Mouse (Mus musculus) kidney, embryonic 14.5 days (tissue): Measurements from ENCODE around the gene Fam160a1. TPM values are rescaled to one million over a fixed set of nuclear protein-coding genes. Genes with fewer than 3 reads are reported as not detected.

Experiments
- ATAC-seq: fragments of 200-750 bp; cut with Nextera tagmentation; 2 replicates; pipeline ENCODE4 v1.8.0; 2017; ENCODE audit warnings: moderate number of reproducible peaks, mild to moderate bottlenecking, moderate TSS enrichment, moderate library complexity; ENCODE audit not compliant: low FRiP score, low TSS enrichment
- H3K27ac ChIP-seq: fragments of 300-500 bp; sonication (generic); 2 replicates; pipeline ENCODE4 v1.5.1; 2014; ENCODE audit warnings: low read depth, mild to moderate bottlenecking, low read length, moderate library complexity, mixed read lengths
- H3K27me3 ChIP-seq: fragments of 300-500 bp; sonication (generic); 2 replicates; pipeline ENCODE4 v1.6.1; 2014; ENCODE audit warnings: mild to moderate bottlenecking, low read length; ENCODE audit not compliant: control insufficient read depth, insufficient read depth
- H3K36me3 ChIP-seq: fragments of 300-500 bp; sonication (generic); 2 replicates; pipeline ENCODE4 v1.6.1; 2014; ENCODE audit warnings: low read length, mixed read lengths; ENCODE audit not compliant: control insufficient read depth, insufficient read depth
- H3K4me1 ChIP-seq: fragments of 300-500 bp; sonication (generic); 2 replicates; pipeline ENCODE4 v1.6.1; 2014; ENCODE audit warnings: low read length, mixed read lengths; ENCODE audit not compliant: control insufficient read depth, insufficient read depth
- H3K4me2 ChIP-seq: fragments of 300-500 bp; sonication (generic); replicated peaks from 2 replicates; pipeline ENCODE4 v1.6.1; 2014; ENCODE audit warnings: low read depth, mild to moderate bottlenecking, low read length
- H3K4me3 ChIP-seq: fragments of 300-500 bp; sonication (generic); 2 replicates; pipeline ENCODE4 v1.5.1; 2014; ENCODE audit warnings: mild to moderate bottlenecking, low read length
- H3K9ac ChIP-seq: fragments of 300-500 bp; sonication (generic); 2 replicates; pipeline ENCODE4 v1.6.1; 2014; ENCODE audit warnings: low read depth, mild to moderate bottlenecking, low read length, moderate library complexity
- H3K9me3 ChIP-seq: fragments of 300-500 bp; sonication (generic); 2 replicates; pipeline ENCODE4 v1.6.1; 2016; ENCODE audit warnings: low read length; ENCODE audit not compliant: control insufficient read depth
- WGBS: fragments of 180-500 bp; shearing (Covaris S2); extraction: QIAGEN DNeasy Blood & Tissue Kit; methylation state at CpG from one replicate; pipeline ENCODE4 v1.1.7; 2014; 5-methylcytosine and 5-hydroxymethylcytosine counted together
- polyA plus RNA-seq: library from polyadenylated mRNA; unstranded; fragments of >200 nt; fragmentation: Nextera tagmentation; extraction: Ambion mirVana; gene quantifications from 2 replicates; pipeline ENCODE4 v1.2.1, GENCODE M21; 2014

Gene Fam160a1
- polyA plus RNA-seq, 1 experiment from 2014 or later = 5.9 TPM

- no peak for ATAC-seq
- H3K9me3 ChIP-seq = no peaks in the 10 kb centered on the region
- 29% methylated on average over 4 of the region's 4 CpGs for WGBS
- H3K27me3 ChIP-seq = no peaks in the 10 kb centered on the region
- no peak overlapping the region for H3K4me3 ChIP-seq
- no peak overlapping the region for H3K9ac ChIP-seq
- no peak overlapping the region for H3K4me2 ChIP-seq
- H3K27ac ChIP-seq = no peak overlapping the region
- no peaks in the 10 kb centered on the region for H3K36me3 ChIP-seq
- H3K4me1 ChIP-seq = 0 out of 2 replicates have a peak, but pooled peaks cover 3% of the 10 kb centered on the region
Measured at GRCm38 (mm10) chr3:85748863-85749262, 68.2 kb downstream of the Fam160a1 start.

GRCm38 (mm10) chr3:85746116-85746515 lies 71.0 kb downstream of the Fam160a1 start:
- ATAC-seq = no peak
- Histone ChIP-seq H3K36me3 (no peaks in the 10 kb centered on the region), H3K4me2 (no peak overlapping the region), H3K4me3 (no peak overlapping the region), H3K9me3 (no peaks in the 10 kb centered on the region), H3K9ac (no peak overlapping the region), H3K4me1 (0 out of 2 replicates have a peak, but pooled peaks cover 3% of the 10 kb centered on the region), H3K27ac (no peak overlapping the region), H3K27me3 (no peaks in the 10 kb centered on the region)
- 58% methylated on average over 4 of the region's 4 CpGs for WGBS

GRCm38 (mm10) chr3:85741767-85742166 lies 75.3 kb downstream of the Fam160a1 start:
- 81% methylated on average over 3 of the region's 3 CpGs for WGBS
- H3K4me1 ChIP-seq = no peaks in the 10 kb centered on the region
- H3K4me3 ChIP-seq = no peak overlapping the region
- H3K27me3 ChIP-seq = no peaks in the 10 kb centered on the region
- no peak for ATAC-seq
- H3K9me3 ChIP-seq = no peaks in the 10 kb centered on the region
- H3K36me3 ChIP-seq = no peaks in the 10 kb centered on the region
- H3K4me2 ChIP-seq = no peak overlapping the region
- H3K9ac ChIP-seq = no peak overlapping the region
- no peak overlapping the region for H3K27ac ChIP-seq

- H3K9me3 ChIP-seq = no peaks in the 10 kb centered on the region
- no peaks in the 10 kb centered on the region for H3K4me1 ChIP-seq
- no peak for ATAC-seq
- H3K4me3 ChIP-seq = no peak overlapping the region
- H3K9ac ChIP-seq = no peak overlapping the region
- WGBS = 33% methylated on average over 3 of the region's 3 CpGs
- H3K27me3 ChIP-seq = no peaks in the 10 kb centered on the region
- no peaks in the 10 kb centered on the region for H3K36me3 ChIP-seq
- H3K27ac ChIP-seq = no peak overlapping the region
- H3K4me2 ChIP-seq = no peak overlapping the region
Measured at GRCm38 (mm10) chr3:85738591-85738990, 78.5 kb downstream of the Fam160a1 start.

- Histone ChIP-seq H3K4me1 (no peaks in the 10 kb centered on the region), H3K27me3 (no peaks in the 10 kb centered on the region), H3K4me3 (no peak overlapping the region), H3K9me3 (no peaks in the 10 kb centered on the region), H3K4me2 (no peak overlapping the region), H3K36me3 (no peaks in the 10 kb centered on the region), H3K27ac (no peak overlapping the region), H3K9ac (no peak overlapping the region)
- no peak for ATAC-seq
- 75% methylated on average over 5 of the region's 5 CpGs for WGBS
Measured at GRCm38 (mm10) chr3:85733939-85734729, 83.0 kb downstream of the Fam160a1 start.

GRCm38 (mm10) chr3:85727171-85727570 lies 89.9 kb downstream of the Fam160a1 start:
- ATAC-seq = no peak
- WGBS = 35% methylated on average over 2 of the region's 2 CpGs
- Histone ChIP-seq H3K36me3 (no peaks in the 10 kb centered on the region), H3K27me3 (no peaks in the 10 kb centered on the region), H3K9ac (no peak overlapping the region), H3K4me3 (no peak overlapping the region), H3K27ac (no peak overlapping the region), H3K4me1 (no peaks in the 10 kb centered on the region), H3K9me3 (no peaks in the 10 kb centered on the region), H3K4me2 (no peak overlapping the region)

- Histone ChIP-seq H3K4me1 (no peaks in the 10 kb centered on the region), H3K9me3 (no peaks in the 10 kb centered on the region), H3K4me2 (no peak overlapping the region), H3K9ac (no peak overlapping the region), H3K36me3 (no peaks in the 10 kb centered on the region), H3K27me3 (no peaks in the 10 kb centered on the region), H3K27ac (no peak overlapping the region), H3K4me3 (no peak overlapping the region)
- WGBS = 88% methylated on average over 3 of the region's 3 CpGs
- ATAC-seq = no peak
Measured at GRCm38 (mm10) chr3:85725971-85726370, 91.1 kb downstream of the Fam160a1 start.

GRCm38 (mm10) chr3:85725110-85725509 lies 92.0 kb downstream of the Fam160a1 start:
- Histone ChIP-seq H3K9ac (no peak overlapping the region), H3K27ac (no peak overlapping the region), H3K4me2 (no peak overlapping the region), H3K27me3 (no peaks in the 10 kb centered on the region), H3K36me3 (no peaks in the 10 kb centered on the region), H3K9me3 (no peaks in the 10 kb centered on the region), H3K4me1 (no peaks in the 10 kb centered on the region), H3K4me3 (no peak overlapping the region)
- WGBS = 82% methylated on average over 2 of the region's 2 CpGs
- no peak for ATAC-seq

- Histone ChIP-seq H3K36me3 (no peaks in the 10 kb centered on the region), H3K4me2 (no peak overlapping the region), H3K4me3 (no peak overlapping the region), H3K4me1 (no peaks in the 10 kb centered on the region), H3K9me3 (no peaks in the 10 kb centered on the region), H3K9ac (no peak overlapping the region), H3K27ac (no peak overlapping the region), H3K27me3 (no peaks in the 10 kb centered on the region)
- whole genome bisulfite sequencing = 86% methylated on average over 6 of the region's 6 CpGs
- ATAC-seq = no peak
Measured at GRCm38 (mm10) chr3:85722581-85722980, 94.5 kb downstream of the Fam160a1 start.
